Mouse (Mus musculus) embryonic facial prominence, embryonic 13.5 days (tissue): Measurements from ENCODE around the gene Hspb7. TPM values are rescaled to one million over a fixed set of nuclear protein-coding genes. Genes with fewer than 3 reads are reported as not detected.

Experiments
- ATAC-seq: fragments of 200-750 bp; cut with Nextera tagmentation; 2 replicates; pipeline ENCODE4 v1.8.0; 2017; ENCODE audit warnings: low read depth; ENCODE audit not compliant: insufficient number of reproducible peaks, insufficient read depth, low FRiP score, low TSS enrichment
- H3K27ac ChIP-seq: fragments of 300-500 bp; sonication (generic); 2 replicates; pipeline ENCODE4 v1.5.1; 2015; ENCODE audit warnings: moderate library complexity, mild to moderate bottlenecking, inconsistent platforms
- H3K27me3 ChIP-seq: fragments of 300-500 bp; sonication (generic); 2 replicates; pipeline ENCODE4 v1.6.1; 2015; ENCODE audit warnings: mild to moderate bottlenecking, inconsistent platforms
- H3K36me3 ChIP-seq: fragments of 300-500 bp; sonication (generic); 2 replicates; pipeline ENCODE4 v1.6.1; 2015; ENCODE audit warnings: mild to moderate bottlenecking, inconsistent platforms
- H3K4me1 ChIP-seq: fragments of 300-500 bp; sonication (generic); 2 replicates; pipeline ENCODE4 v1.6.1; 2015; ENCODE audit warnings: inconsistent platforms
- H3K4me2 ChIP-seq: fragments of 300-500 bp; sonication (generic); 2 replicates; pipeline ENCODE4 v1.6.1; 2015; ENCODE audit warnings: moderate library complexity, mild to moderate bottlenecking, inconsistent platforms
- H3K4me3 ChIP-seq: fragments of 300-500 bp; sonication (generic); 2 replicates; pipeline ENCODE4 v1.5.1; 2015; ENCODE audit warnings: mild to moderate bottlenecking, inconsistent platforms
- H3K9ac ChIP-seq: fragments of 300-500 bp; sonication (generic); 2 replicates; pipeline ENCODE4 v1.6.1; 2015; ENCODE audit warnings: mild to moderate bottlenecking, inconsistent platforms
- H3K9me3 ChIP-seq: fragments of 300-500 bp; sonication (generic); 2 replicates; pipeline ENCODE4 v1.6.1; 2016; ENCODE audit warnings: inconsistent platforms
- WGBS: fragments of 180-500 bp; shearing (Covaris S2); methylation state at CpG from one replicate; pipeline ENCODE4 v1.1.7; 2015; ENCODE audit warnings: mixed read lengths; 5-methylcytosine and 5-hydroxymethylcytosine counted together
- polyA plus RNA-seq: library from polyadenylated mRNA; unstranded; fragments of >200 nt; fragmentation: Nextera tagmentation; extraction: Ambion mirVana; gene quantifications from 2 replicates; pipeline ENCODE4 v1.2.1, GENCODE M21; 2015

The Hspb7 gene
- polyA plus RNA-seq, 1 experiment from 2014 or later, result not detected

DNA sequence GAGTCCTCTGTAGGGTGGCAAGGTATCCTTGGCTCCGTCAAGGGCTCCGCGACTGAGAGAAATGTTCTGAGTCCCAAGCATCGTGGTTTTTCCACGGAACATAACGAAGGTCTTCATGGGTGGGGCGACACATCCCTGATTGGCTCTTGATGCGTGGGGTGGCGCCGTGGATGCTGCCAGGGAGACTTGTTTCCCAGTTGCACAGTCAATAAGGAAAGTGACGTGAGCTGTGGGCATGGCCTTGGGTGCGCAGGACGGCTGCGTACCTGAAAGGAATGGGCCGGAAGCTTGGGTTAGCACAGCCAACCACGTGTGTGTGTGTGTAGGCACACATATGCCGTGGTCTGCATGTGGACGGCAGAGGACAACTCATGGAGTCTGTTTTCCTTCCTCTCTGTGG, 12.6 kb downstream of the Hspb7 start:
- Histone ChIP-seq H3K4me3 (no peak overlapping the region), H3K36me3 (no peaks in the 10 kb centered on the region), H3K4me1 (no peaks in the 10 kb centered on the region), H3K9ac (no peak overlapping the region), H3K27me3 (no peaks in the 10 kb centered on the region), H3K9me3 (no peaks in the 10 kb centered on the region), H3K4me2 (no peak overlapping the region), H3K27ac (no peak overlapping the region)
- 85% methylated on average over 18 of the region's 18 CpGs for WGBS
- no peak for ATAC-seq

GRCm38 (mm10) chr4:141435974-141436373, 15.4 kb downstream of the Hspb7 start, which contains the start of gene Srarp:
Srarp (minus strand) TSS chr4:141436105.
- no peak within 1 kb of the TSS for H3K9ac ChIP-seq
- no peak for ATAC-seq
- H3K4me1 ChIP-seq, result no peaks in the 10 kb centered on the region
- no peak within 1 kb of the TSS for H3K4me2 ChIP-seq
- no peak within 1 kb of the TSS for H3K4me3 ChIP-seq
- H3K9me3 ChIP-seq, result no peaks in the 10 kb centered on the region
- H3K27ac ChIP-seq, result no peak within 1 kb of the TSS
- 97% methylated on average over 1 of the region's 1 CpGs for WGBS
- H3K36me3 ChIP-seq, result no peaks in the 10 kb centered on the region
- H3K27me3 ChIP-seq, result no peaks in the 10 kb centered on the region

GRCm38 (mm10) chr4:141439083-141439803, 18.7 kb downstream of the Hspb7 start:
- no peak overlapping the region for H3K9ac ChIP-seq
- no peak for ATAC-seq
- H3K4me1 ChIP-seq, result peaks cover 5% of the 10 kb centered on the region
- no peaks in the 10 kb centered on the region for H3K27me3 ChIP-seq
- H3K4me2 ChIP-seq, result no peak overlapping the region
- no peaks in the 10 kb centered on the region for H3K36me3 ChIP-seq
- no peak overlapping the region for H3K4me3 ChIP-seq
- no peak overlapping the region for H3K27ac ChIP-seq
- 79% methylated on average over 12 of the region's 12 CpGs for WGBS
- no peaks in the 10 kb centered on the region for H3K9me3 ChIP-seq

- H3K27ac ChIP-seq, result no peak overlapping the region
- H3K27me3 ChIP-seq, result no peaks in the 10 kb centered on the region
- no peak for ATAC-seq
- H3K4me1 ChIP-seq, result peaks cover 13% of the 10 kb centered on the region
- H3K4me3 ChIP-seq, result no peak overlapping the region
- H3K4me2 ChIP-seq, result no peak overlapping the region
- no peaks in the 10 kb centered on the region for H3K9me3 ChIP-seq
- no peak overlapping the region for H3K9ac ChIP-seq
- no peaks in the 10 kb centered on the region for H3K36me3 ChIP-seq
Observed at GRCm38 (mm10) chr4:141440877-141441276, 20.3 kb downstream of the Hspb7 start.

DNA sequence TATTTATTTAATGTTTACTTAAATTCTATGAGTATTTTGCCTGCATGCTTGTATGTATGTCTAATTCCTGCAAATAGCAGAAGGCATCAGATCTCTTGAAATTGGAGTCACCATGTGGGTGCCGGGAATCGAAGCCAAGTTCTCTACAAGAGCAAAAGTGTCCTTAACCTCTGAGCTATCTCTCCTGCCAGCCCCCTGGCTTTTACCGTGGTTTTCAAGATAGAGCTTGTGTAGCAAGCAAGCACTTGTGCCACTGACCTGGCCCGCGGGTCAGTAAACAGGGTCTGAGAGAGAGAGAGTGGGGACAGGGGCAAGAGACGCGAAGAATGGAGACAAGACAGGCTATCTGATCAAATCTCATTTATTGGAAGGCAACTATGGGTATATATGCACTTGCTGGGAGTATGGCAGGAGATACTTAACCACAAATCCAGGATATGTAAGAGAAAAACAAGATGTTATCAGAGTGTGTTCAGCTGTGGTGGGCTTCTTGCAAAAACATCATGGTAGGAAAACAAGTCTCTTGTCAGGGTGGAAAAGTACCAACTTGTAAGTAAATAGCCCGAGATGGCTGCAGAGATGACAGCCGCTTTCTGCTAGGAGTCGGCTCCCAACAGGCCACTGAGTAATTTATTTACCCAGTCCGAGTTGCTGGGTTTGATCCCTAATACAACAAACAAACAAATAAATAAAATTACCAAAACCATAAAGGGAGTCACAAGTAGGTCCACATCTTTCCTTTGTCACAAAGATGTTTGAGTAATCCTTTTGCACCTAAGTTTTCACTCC, 23.3 kb downstream of the Hspb7 start:
- peak overlapping the region; percentile 98 for H3K4me3 ChIP-seq
- no peak for ATAC-seq
- peak overlapping the region; percentile 95 for H3K9ac ChIP-seq
- peaks cover 18% of the 10 kb centered on the region for H3K4me1 ChIP-seq
- H3K4me2 ChIP-seq, result peak overlapping the region; percentile 90
- no peaks in the 10 kb centered on the region for H3K27me3 ChIP-seq
- 47% methylated on average over 11 of the region's 11 CpGs for WGBS
- peaks cover 25% of the 10 kb centered on the region for H3K36me3 ChIP-seq
- H3K27ac ChIP-seq, result no peak overlapping the region
- no peaks in the 10 kb centered on the region for H3K9me3 ChIP-seq

DNA sequence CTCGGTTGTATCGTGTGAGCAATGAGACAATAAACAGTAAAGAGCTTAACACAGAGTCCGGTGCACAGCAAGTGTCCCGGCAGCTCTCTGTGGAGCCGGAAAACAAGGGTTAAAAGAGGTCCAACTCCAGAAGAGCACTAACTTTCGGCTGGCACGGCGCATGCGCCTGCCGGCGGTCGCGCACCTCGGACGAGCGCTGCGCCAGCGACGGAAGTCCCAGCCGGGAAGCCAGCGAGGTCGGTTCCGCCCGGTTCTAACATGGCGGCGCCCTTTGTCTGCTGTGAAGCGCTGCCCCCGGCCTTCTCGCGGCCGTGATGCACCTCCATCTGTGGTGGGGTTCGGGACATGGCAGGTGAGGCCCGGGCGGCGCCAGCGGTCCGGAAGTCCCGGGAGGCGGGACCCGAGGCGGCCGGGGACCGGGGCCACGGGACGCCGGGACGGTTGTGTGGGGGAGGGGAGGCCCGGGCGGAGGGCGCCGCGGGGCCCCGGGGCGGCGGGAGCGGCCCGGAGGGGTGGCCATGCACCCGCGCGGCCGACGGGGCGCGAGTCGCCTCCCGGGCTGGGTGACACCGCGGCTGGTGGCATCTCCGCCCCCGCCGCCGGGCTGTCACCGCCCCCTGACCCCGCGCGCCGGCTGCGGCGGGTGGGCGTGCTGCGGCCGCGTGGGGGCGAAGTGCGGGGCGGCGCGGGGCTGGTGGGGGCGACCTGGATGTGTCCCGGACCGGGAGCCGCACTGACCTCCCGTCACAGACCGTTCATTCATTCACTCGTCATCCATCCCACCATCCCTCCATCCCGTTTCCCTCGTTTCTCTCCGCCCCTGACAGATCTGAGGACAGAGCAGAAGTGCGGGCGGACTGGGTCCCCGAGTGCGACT, 24.1 kb downstream of the Hspb7 start, which contains the start of gene Zbtb17:
Zbtb17 (plus strand) TSS at position 204 of the 877 bp plus-strand sequence.
- under 1% methylated on average over 90 of the region's 102 CpGs for WGBS
- H3K9me3 ChIP-seq, result no peaks in the 10 kb centered on the region
- ATAC-seq, result peak; percentile 76; the same call in 1 of the 2 replicates
- no peaks in the 10 kb centered on the region for H3K27me3 ChIP-seq
- H3K4me2 ChIP-seq, result peak within 1 kb of the TSS; percentile 90
- peaks cover 33% of the 10 kb centered on the region for H3K36me3 ChIP-seq
- H3K9ac ChIP-seq, result peak within 1 kb of the TSS; percentile 95
- peak within 1 kb of the TSS; percentile 83 for H3K27ac ChIP-seq
- peaks cover 18% of the 10 kb centered on the region for H3K4me1 ChIP-seq
- peak within 1 kb of the TSS; percentile 98 for H3K4me3 ChIP-seq

DNA sequence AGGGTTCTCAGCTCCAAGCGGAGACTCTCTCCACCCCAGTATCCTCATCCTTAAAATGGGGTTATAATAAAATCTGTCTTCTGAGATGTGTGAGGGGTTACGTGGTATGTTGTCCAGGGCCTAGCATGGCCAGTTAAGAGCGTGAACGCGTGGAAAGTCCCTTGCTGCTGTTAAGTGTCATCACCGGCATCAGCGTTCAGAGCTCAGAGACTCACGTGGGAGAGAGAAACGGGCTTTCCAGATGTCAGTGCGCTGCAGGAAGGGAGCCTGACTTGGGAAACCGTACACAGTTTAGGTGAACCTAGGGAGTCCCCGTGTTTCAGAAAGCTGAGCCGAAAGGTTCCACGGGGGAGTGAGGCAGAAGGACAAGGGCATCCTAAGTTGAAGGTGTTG, 24.7 kb downstream of the Hspb7 start:
- Histone ChIP-seq H3K27ac (no peak overlapping the region), H3K27me3 (no peaks in the 10 kb centered on the region), H3K36me3 (peaks cover 39% of the 10 kb centered on the region), H3K4me3 (peak overlapping the region; percentile 98), H3K9ac (peak overlapping the region; percentile 95), H3K4me1 (peaks cover 18% of the 10 kb centered on the region), H3K9me3 (no peaks in the 10 kb centered on the region), H3K4me2 (peak overlapping the region; percentile 90)
- no peak for ATAC-seq
- 11% methylated on average over 14 of the region's 14 CpGs for WGBS

GRCm38 (mm10) chr4:141446211-141446610, 25.6 kb downstream of the Hspb7 start:
- H3K9me3 ChIP-seq, result no peaks in the 10 kb centered on the region
- H3K9ac ChIP-seq, result peak overlapping the region; percentile 95
- H3K36me3 ChIP-seq, result peaks cover 44% of the 10 kb centered on the region
- H3K27ac ChIP-seq, result no peak overlapping the region
- no peak overlapping the region for H3K4me3 ChIP-seq
- ATAC-seq, result no peak
- WGBS, result 67% methylated on average over 7 of the region's 7 CpGs
- H3K4me2 ChIP-seq, result no peak overlapping the region; the same call in 1 of the 2 replicates
- H3K27me3 ChIP-seq, result no peaks in the 10 kb centered on the region
- peaks cover 18% of the 10 kb centered on the region for H3K4me1 ChIP-seq

DNA sequence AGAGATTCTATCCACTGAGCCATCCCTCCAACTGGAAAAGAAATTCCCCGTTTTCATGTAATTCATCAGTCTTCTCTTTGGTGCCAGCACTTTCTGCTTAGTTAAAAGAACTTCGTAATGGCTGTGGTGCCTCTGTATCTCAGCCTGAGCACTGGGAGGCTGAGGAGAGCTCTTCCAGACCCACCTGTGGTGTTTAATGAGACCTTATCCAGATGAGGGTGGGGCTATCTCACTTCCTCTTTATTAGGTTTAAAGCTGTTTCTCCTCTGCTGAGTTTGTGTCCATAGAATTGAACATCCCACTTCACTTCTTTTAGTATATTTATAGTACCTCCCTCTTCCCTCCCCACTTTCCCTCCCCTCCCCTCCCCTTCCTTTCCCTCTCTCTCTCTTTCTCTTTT, 30.7 kb downstream of the Hspb7 start:
- no peak for ATAC-seq
- H3K4me1 ChIP-seq, result peaks cover 3% of the 10 kb centered on the region; the same call in 1 of the 2 replicates
- peaks cover 75% of the 10 kb centered on the region for H3K36me3 ChIP-seq
- no peaks in the 10 kb centered on the region for H3K9me3 ChIP-seq
- no peaks in the 10 kb centered on the region for H3K27me3 ChIP-seq
- no peak overlapping the region for H3K4me3 ChIP-seq
- WGBS, result 79% methylated on average over 2 of the region's 2 CpGs
- H3K9ac ChIP-seq, result no peak overlapping the region
- no peak overlapping the region for H3K27ac ChIP-seq
- H3K4me2 ChIP-seq, result no peak overlapping the region

GRCm38 (mm10) chr4:141451916-141452450, 31.4 kb downstream of the Hspb7 start:
- no peak overlapping the region for H3K4me3 ChIP-seq
- H3K9me3 ChIP-seq, result no peaks in the 10 kb centered on the region
- no peaks in the 10 kb centered on the region for H3K4me1 ChIP-seq
- no peak overlapping the region for H3K4me2 ChIP-seq
- peaks cover 69% of the 10 kb centered on the region for H3K36me3 ChIP-seq
- 95% methylated on average over 9 of the region's 9 CpGs for WGBS
- no peak for ATAC-seq
- H3K9ac ChIP-seq, result no peak overlapping the region
- H3K27me3 ChIP-seq, result no peaks in the 10 kb centered on the region
- no peak overlapping the region for H3K27ac ChIP-seq
